Mouse (Mus musculus) ES-Bruce4 (cell line): Measurements from ENCODE around the gene Maats1. TPM values are rescaled to one million over a fixed set of nuclear protein-coding genes. Genes with fewer than 3 reads are reported as not detected.

ENCODE experiments used
- H3K27ac ChIP-seq: 2 replicates; pipeline ENCODE4 v1.5.1; 2012; ENCODE audit warnings: low read length, inconsistent platforms; ENCODE audit not compliant: insufficient read depth
- H3K27me3 ChIP-seq: 2 replicates; pipeline ENCODE4 v1.6.1; 2012; ENCODE audit warnings: mild to moderate bottlenecking, low read length, inconsistent platforms; ENCODE audit not compliant: control insufficient read depth, poor library complexity, insufficient read depth, severe bottlenecking
- H3K36me3 ChIP-seq: 2 replicates; pipeline ENCODE4 v1.6.1; 2012; ENCODE audit warnings: inconsistent platforms, mild to moderate bottlenecking, low read length, moderate library complexity; ENCODE audit not compliant: control insufficient read depth, poor library complexity, insufficient read depth, severe bottlenecking
- H3K4me1 ChIP-seq: one replicate; pipeline ENCODE4 v1.8.1; 2011; ENCODE audit warnings: low read length; ENCODE audit not compliant: control insufficient read depth, insufficient read depth
- H3K4me3 ChIP-seq: 2 replicates; pipeline ENCODE4 v1.5.1; 2011; ENCODE audit warnings: low read depth, mild to moderate bottlenecking, low read length
- H3K9ac ChIP-seq: 2 replicates; pipeline ENCODE4 v1.6.1; 2012; ENCODE audit warnings: low read depth, mild to moderate bottlenecking, inconsistent platforms; ENCODE audit not compliant: poor library complexity, severe bottlenecking
- H3K9me3 ChIP-seq: replicated peaks from 2 replicates; pipeline ENCODE4 v1.6.1; 2012; ENCODE audit warnings: mild to moderate bottlenecking, low read length, inconsistent platforms; ENCODE audit not compliant: control insufficient read depth, poor library complexity, insufficient read depth, severe bottlenecking
- CTCF ChIP-seq: IDR thresholded peaks from one replicate; pipeline ENCODE4 v1.8.1; 2011; ENCODE audit warnings: low read depth, low read length
- EP300 ChIP-seq: IDR thresholded peaks from 2 replicates; pipeline ENCODE4 v1.6.1; 2011; ENCODE audit warnings: low read depth, low read length; ENCODE audit not compliant: insufficient read depth
- POLR2A ChIP-seq: IDR thresholded peaks from one replicate; pipeline ENCODE4 v1.8.1; 2011; ENCODE audit warnings: low read length; ENCODE audit not compliant: insufficient read depth
- polyA plus RNA-seq: library from polyadenylated mRNA; stranded (reverse); fragments of >200 nt; gene quantifications from 2 replicates; pipeline ENCODE4 v1.2.4, GENCODE M21; 2011; ENCODE audit warnings: low read depth; ENCODE audit not compliant: missing spikeins, insufficient read depth, insufficient read length

Gene Maats1
- polyA plus RNA-seq, 1 experiment, result 0.58 TPM

- H3K9ac ChIP-seq, result no peak overlapping the region
- H3K4me3 ChIP-seq, result no peak overlapping the region
- H3K27ac ChIP-seq, result no peak overlapping the region
- H3K9me3 ChIP-seq, result no peaks in the 10 kb centered on the region
- TF ChIP-seq POLR2A (no peak), EP300 (no peak), CTCF (no peak)
- no peaks in the 10 kb centered on the region for H3K27me3 ChIP-seq
- no peaks in the 10 kb centered on the region for H3K4me1 ChIP-seq
- no peaks in the 10 kb centered on the region for H3K36me3 ChIP-seq
Observed at GRCm38 (mm10) chr16:38369000-38369399, 27.1 kb upstream of the Maats1 start.

- H3K9ac ChIP-seq, result no peak overlapping the region
- H3K4me3 ChIP-seq, result no peak overlapping the region
- no peaks in the 10 kb centered on the region for H3K27me3 ChIP-seq
- H3K9me3 ChIP-seq, result no peaks in the 10 kb centered on the region
- H3K27ac ChIP-seq, result no peak overlapping the region
- no peaks in the 10 kb centered on the region for H3K36me3 ChIP-seq
- H3K4me1 ChIP-seq, result no peaks in the 10 kb centered on the region
- TF ChIP-seq POLR2A, result no peak
- no peak for TF ChIP-seq CTCF
- TF ChIP-seq EP300, result no peak
Observed at GRCm38 (mm10) chr16:38368336-38368735, 26.4 kb upstream of the Maats1 start.

- Histone ChIP-seq H3K36me3 (no peaks in the 10 kb centered on the region), H3K4me1 (no peaks in the 10 kb centered on the region), H3K27me3 (no peaks in the 10 kb centered on the region), H3K4me3 (no peak overlapping the region), H3K9ac (no peak overlapping the region), H3K27ac (no peak overlapping the region), H3K9me3 (no peaks in the 10 kb centered on the region)
- no peak for TF ChIP-seq EP300
- no peak for TF ChIP-seq CTCF
- no peak for TF ChIP-seq POLR2A
Observed at GRCm38 (mm10) chr16:38366231-38366630, 24.3 kb upstream of the Maats1 start.

- Histone ChIP-seq H3K4me3 (no peak overlapping the region), H3K9ac (no peak overlapping the region), H3K9me3 (no peaks in the 10 kb centered on the region), H3K27me3 (no peaks in the 10 kb centered on the region), H3K27ac (no peak overlapping the region), H3K36me3 (no peaks in the 10 kb centered on the region), H3K4me1 (no peaks in the 10 kb centered on the region)
- TF ChIP-seq CTCF, result no peak
- no peak for TF ChIP-seq POLR2A
- no peak for TF ChIP-seq EP300
Observed at GRCm38 (mm10) chr16:38365390-38365789, 23.4 kb upstream of the Maats1 start.

- TF ChIP-seq POLR2A, result no peak
- no peak for TF ChIP-seq CTCF
- no peak for TF ChIP-seq EP300
- Histone ChIP-seq H3K4me3 (no peak overlapping the region), H3K36me3 (no peaks in the 10 kb centered on the region)
Observed at GRCm38 (mm10) chr16:38363657-38364056, 21.7 kb upstream of the Maats1 start.

GRCm38 (mm10) chr16:38363256-38363595 lies 21.3 kb upstream of the Maats1 start:
- no peak overlapping the region for H3K27ac ChIP-seq
- H3K4me1 ChIP-seq, result no peaks in the 10 kb centered on the region
- no peak overlapping the region for H3K4me3 ChIP-seq
- TF ChIP-seq EP300, result no peak
- TF ChIP-seq POLR2A, result no peak
- TF ChIP-seq CTCF, result no peak
- no peaks in the 10 kb centered on the region for H3K9me3 ChIP-seq
- no peak overlapping the region for H3K9ac ChIP-seq
- H3K36me3 ChIP-seq, result no peaks in the 10 kb centered on the region
- no peaks in the 10 kb centered on the region for H3K27me3 ChIP-seq

More at GRCm38 (mm10) chr16:38363657-38364056, 21.7 kb upstream of the Maats1 start:
- Histone ChIP-seq H3K4me1 (no peaks in the 10 kb centered on the region), H3K27ac (no peak overlapping the region), H3K9ac (no peak overlapping the region), H3K27me3 (no peaks in the 10 kb centered on the region), H3K9me3 (no peaks in the 10 kb centered on the region)
